ENCODE assay signal across 9 mouse cellular contexts in the genomic region with DNA sequence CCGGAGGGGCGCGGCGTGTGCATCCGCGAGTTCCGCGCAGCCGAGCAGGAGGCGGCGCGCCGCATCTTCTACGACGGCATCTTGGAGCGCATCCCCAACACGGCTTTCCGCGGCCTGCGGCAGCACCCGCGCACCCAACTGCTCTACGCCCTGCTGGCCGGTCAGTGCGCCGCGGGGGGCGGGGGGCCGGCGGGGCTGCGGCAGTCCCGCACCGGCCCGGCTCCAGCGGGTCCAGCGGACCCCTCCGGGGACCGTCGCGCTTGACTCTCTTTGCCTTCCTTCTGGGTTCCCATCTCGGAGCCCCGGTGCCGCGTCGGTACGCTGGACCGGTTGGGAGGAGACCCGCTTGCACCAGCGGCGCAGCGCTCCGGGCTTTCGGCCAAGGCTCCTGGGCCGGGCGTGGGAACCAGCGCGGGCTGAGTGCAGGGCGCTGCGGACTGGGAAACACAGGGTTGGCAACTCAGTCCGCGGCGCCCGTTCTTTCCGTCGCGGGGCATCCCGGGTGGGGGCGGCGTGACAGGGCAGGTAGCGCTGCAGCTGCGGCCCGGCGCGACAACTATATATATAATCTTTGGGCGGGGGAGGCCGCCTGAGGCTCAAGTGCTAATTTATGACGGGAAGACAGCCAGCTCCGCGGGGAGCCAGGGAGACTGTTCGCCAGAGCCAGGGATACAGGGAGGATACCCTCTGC. TPM values are rescaled to one million over a fixed set of nuclear protein-coding genes. Genes with fewer than 3 reads are reported as not detected.
A peak's percentile ranks its signal among the peaks of the same experiment; 100 is the strongest.
DNase-seq lines count a peak whose midpoint lies in the region; ATAC-seq and TF ChIP-seq lines count a peak whose summit lies in the region.
"Had no signal": no experiment of that assay in that cellular context is flagged by ENCODE, and none has a peak within 500 bp of the region (broad histone marks: within the 10 kb centered on the region; RNA-seq: fewer than 3 reads in every experiment).

No protein-coding gene starts in this region.

- under 1% methylated on average over 57 of the region's 80 CpGs for WGBS in forebrain, embryonic 14.5 days
- under 1% methylated on average over 76 of the region's 80 CpGs for WGBS in hindbrain, embryonic 13.5 days

- TF ChIP-seq POLR2A in brain, embryonic 14.5 days (IDR thresholded peaks at IDR 0.05; ENCODE audit: borderline replicate concordance, extremely low read depth, insufficient read depth, insufficient read length, poor library complexity, severe bottlenecking): no peak

- H3K4me3 ChIP-seq in forebrain, embryonic 14.5 days (ENCODE audit: low read depth, low read length): peak overlapping the region; percentile 82
- peak overlapping the region; percentile 87 for H3K4me3 ChIP-seq in hindbrain, embryonic 13.5 days

- peak overlapping the region; percentile 84 for H3K9ac ChIP-seq in forebrain, embryonic 14.5 days (ENCODE audit: low read length)
- H3K9ac ChIP-seq in hindbrain, embryonic 13.5 days: peak overlapping the region; percentile 95

- peak overlapping the region; percentile 77 for H3K4me2 ChIP-seq in forebrain, embryonic 14.5 days (ENCODE audit: low read length)
- H3K4me2 ChIP-seq in hindbrain, embryonic 13.5 days: peak overlapping the region; percentile 73

- no peaks in the 10 kb centered on the region for H3K9me3 ChIP-seq in forebrain, embryonic 14.5 days (replicated peaks; ENCODE audit: control insufficient read depth, low read length)
- H3K9me3 ChIP-seq in hindbrain, embryonic 13.5 days: no peaks in the 10 kb centered on the region

- peak; percentile 27 for ATAC-seq in forebrain, embryonic 14.5 days
- peak; percentile 41 for ATAC-seq in hindbrain, embryonic 13.5 days (ENCODE audit: low FRiP score)

- peaks cover 23% of the 10 kb centered on the region for H3K4me1 ChIP-seq in forebrain, embryonic 14.5 days (ENCODE audit: control insufficient read depth, insufficient read depth, low read length)
- peaks cover 57% of the 10 kb centered on the region for H3K4me1 ChIP-seq in hindbrain, embryonic 13.5 days (replicated peaks)

- TF ChIP-seq CTCF in brain, embryonic 14.5 days (IDR thresholded peaks at IDR 0.05; ENCODE audit: borderline replicate concordance, extremely low read depth, insufficient read depth, insufficient read length): no peak

- peak; percentile 70 for DNase-seq in Muller cell, postnatal 12 days (ENCODE audit: inconsistent ontology term)
- DNase-seq in brain, embryonic 14.5 days (ENCODE audit: low read depth): peak; percentile 75
- DNase-seq in forebrain, embryonic 14.5 days (ENCODE audit: low spot score): peak; percentile 68
- peak; percentile 68 to 74 for DNase-seq in layer of hippocampus, postnatal 36 days
- DNase-seq in lung, postnatal 10 days: peak; percentile 50
- DNase-seq in right cerebral cortex, postnatal 25 days: peak; percentile 81
- DNase-seq in spleen, postnatal 36 days (ENCODE audit: low spot score in 2 of 2): no peak

- H3K27ac ChIP-seq in forebrain, embryonic 14.5 days (ENCODE audit: low read depth, low read length): peak overlapping the region; percentile 97
- H3K27ac ChIP-seq in hindbrain, embryonic 13.5 days: peak overlapping the region; percentile 99

- no peaks in the 10 kb centered on the region for H3K27me3 ChIP-seq in forebrain, embryonic 14.5 days (replicated peaks; ENCODE audit: control insufficient read depth, insufficient read depth, low read length)
- H3K27me3 ChIP-seq in hindbrain, embryonic 13.5 days: peaks cover 6% of the 10 kb centered on the region; the same call in 1 of the 2 replicates

- peaks cover 21% of the 10 kb centered on the region for H3K36me3 ChIP-seq in forebrain, embryonic 14.5 days (ENCODE audit: control insufficient read depth, insufficient read depth, low read length)
- H3K36me3 ChIP-seq in hindbrain, embryonic 13.5 days: peaks cover 26% of the 10 kb centered on the region

RNA-seq across cellular contexts. Expression of gene Nat8l, which starts 1.4 kb away (rescaled TPM):
- 16.1 and 24.2 TPM in 2 replicates for polyA plus RNA-seq in brain, embryonic 14.5 days (2012; rRNA removed)
- polyA plus RNA-seq in forebrain, embryonic 14.5 days (2014; fragmentation: Nextera tagmentation; extraction: Ambion mirVana): 2.5 and 2.7 TPM in 2 replicates
- 3.9 and 4.2 TPM in 2 replicates for polyA plus RNA-seq in hindbrain, embryonic 13.5 days (2015; fragmentation: Nextera tagmentation; extraction: Ambion mirVana)
- 100 to 1,000 TPM; 125 to 138 TPM for total RNA-seq in layer of hippocampus, postnatal 36 days (2021)

RNA-seq across cellular contexts. Expression of gene Gm1673, which starts 14.0 kb away (rescaled TPM):
- 493 and 866 TPM in 2 replicates for polyA plus RNA-seq in brain, embryonic 14.5 days (2012; rRNA removed)
- polyA plus RNA-seq in forebrain, embryonic 14.5 days (2014; fragmentation: Nextera tagmentation; extraction: Ambion mirVana): 424 and 498 TPM in 2 replicates
- 589 and 607 TPM in 2 replicates for polyA plus RNA-seq in hindbrain, embryonic 13.5 days (2015; fragmentation: Nextera tagmentation; extraction: Ambion mirVana)
- 10 to 100 TPM; 58.2 to 70.7 TPM for total RNA-seq in layer of hippocampus, postnatal 36 days (2021)
- total RNA-seq: common myeloid progenitor, adult 5-6 weeks had no signal

Comparison
In these comparisons a context has a peak if more than half of its experiments do, and no peak if none do; other contexts are left out.
1. DNase-seq: peak in Muller cell, postnatal 12 days (single experiment), brain, embryonic 14.5 days (single experiment), forebrain, embryonic 14.5 days (single experiment), layer of hippocampus, postnatal 36 days (2 of 2), lung, postnatal 10 days (single experiment) and right cerebral cortex, postnatal 25 days (single experiment); none in spleen, postnatal 36 days (0 of 2).